Mouse (Mus musculus): ENCODE measurements at regions not wholly inside any gene's neighbourhood (a gene's known extent, or its start where the extent isn't known, plus 50 kb on each side); places are given as distances from the start of the nearest gene placed in this dataset.

- no peak for DNase-seq (ENCODE audit: low spot score in 2 of 2)
Measured at GRCm38 (mm10) chr11:23169742-23170428, 86.0 kb upstream of the Xpo1 start.

- DNase-seq (ENCODE audit: low spot score in 2 of 2), result no peak
Measured at GRCm38 (mm10) chr11:23170813-23171212, 85.0 kb upstream of the Xpo1 start.

- no peak for DNase-seq (ENCODE audit: low spot score in 2 of 2)
Measured at GRCm38 (mm10) chr11:23171760-23172159, 84.1 kb upstream of the Xpo1 start.

GRCm38 (mm10) chr11:23181647-23182046 lies 74.2 kb upstream of the Xpo1 start:
- no peak for DNase-seq (ENCODE audit: low spot score in 2 of 2)

GRCm38 (mm10) chr11:23185211-23185610 lies 70.6 kb upstream of the Xpo1 start:
- no peak for DNase-seq (ENCODE audit: low spot score in 2 of 2)

GRCm38 (mm10) chr11:23201701-23202449 lies 54.0 kb upstream of the Xpo1 start:
- DNase-seq (ENCODE audit: low spot score in 2 of 2), result no peak

- DNase-seq (ENCODE audit: low spot score in 2 of 2), result no peak
Measured at GRCm38 (mm10) chr11:23203566-23203965, 52.3 kb upstream of the Xpo1 start.

- no peak for DNase-seq (ENCODE audit: low spot score in 2 of 2)
Measured at GRCm38 (mm10) chr11:23204041-23204440, 51.8 kb upstream of the Xpo1 start.

Data from gastrocnemius, postnatal 4 days (tissue).